Mouse (Mus musculus): ENCODE measurements around the gene Tecta. TPM values are rescaled to one million over a fixed set of nuclear protein-coding genes. Genes with fewer than 3 reads are reported as not detected.

Tecta gene
- total RNA-seq, 2 experiments from 2014 or later = not detected

DNA sequence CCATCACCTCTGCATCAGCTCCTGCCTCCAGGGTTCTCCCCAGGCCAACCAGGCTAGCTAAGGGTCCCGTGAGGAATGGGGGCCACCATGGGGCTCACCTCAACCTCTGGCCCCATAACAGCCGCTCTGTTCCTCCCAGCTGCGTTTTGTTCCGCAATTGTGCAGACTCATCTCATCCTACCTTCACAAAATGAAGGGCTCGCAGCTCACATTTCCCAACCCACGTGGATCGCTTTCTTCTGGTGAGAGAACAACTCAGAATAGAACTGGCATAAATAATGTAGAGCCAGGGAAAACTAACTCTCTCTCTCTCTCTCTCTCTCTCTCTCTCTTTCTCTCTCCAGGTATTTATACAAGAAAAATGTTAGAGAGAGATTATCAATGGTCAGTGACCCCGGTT, 76.5 kb downstream of the Tecta start:
- no peak for ATAC-seq (ENCODE audit: poor library complexity, severe bottlenecking)

DNA sequence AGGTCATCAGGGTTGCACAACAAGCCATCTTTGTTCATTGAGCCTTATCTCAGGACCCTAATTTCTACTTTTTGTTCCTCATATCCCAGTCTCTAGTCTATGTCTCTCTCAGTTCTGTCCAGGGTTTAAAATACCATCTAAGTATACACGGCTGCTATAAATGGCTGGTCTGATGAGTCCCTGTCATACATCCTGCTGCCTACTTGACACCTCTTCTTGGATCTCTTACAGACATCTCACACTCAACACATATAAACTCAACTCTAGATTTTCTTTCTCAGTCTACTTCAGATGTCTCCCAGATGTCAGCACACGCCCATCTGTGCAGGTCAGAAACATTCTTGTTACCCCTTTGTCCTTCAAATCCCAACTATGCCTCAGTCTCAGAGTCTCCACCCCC, 78.3 kb downstream of the Tecta start:
- ATAC-seq (ENCODE audit: poor library complexity, severe bottlenecking) = no peak

DNA sequence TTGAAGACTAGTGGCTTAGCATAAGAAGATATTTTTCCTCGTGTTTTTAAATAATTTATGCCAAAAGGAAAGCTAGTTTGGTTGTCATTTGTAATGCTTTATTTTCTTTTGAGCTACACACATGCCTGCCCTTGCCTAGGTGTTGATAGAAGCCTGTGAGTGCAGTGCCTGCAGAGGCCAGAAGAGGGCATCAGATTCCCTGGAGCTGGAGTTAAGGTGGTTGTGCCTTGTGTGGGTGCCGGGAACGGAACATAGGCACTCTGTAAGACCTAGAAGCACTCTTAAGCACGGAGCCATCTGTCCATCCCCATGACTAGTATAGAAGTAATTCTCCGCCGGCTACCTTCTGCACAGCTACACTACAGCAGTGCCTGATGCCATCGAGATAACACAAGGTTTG, 79.1 kb downstream of the Tecta start:
- no peak for ATAC-seq (ENCODE audit: poor library complexity, severe bottlenecking)

DNA sequence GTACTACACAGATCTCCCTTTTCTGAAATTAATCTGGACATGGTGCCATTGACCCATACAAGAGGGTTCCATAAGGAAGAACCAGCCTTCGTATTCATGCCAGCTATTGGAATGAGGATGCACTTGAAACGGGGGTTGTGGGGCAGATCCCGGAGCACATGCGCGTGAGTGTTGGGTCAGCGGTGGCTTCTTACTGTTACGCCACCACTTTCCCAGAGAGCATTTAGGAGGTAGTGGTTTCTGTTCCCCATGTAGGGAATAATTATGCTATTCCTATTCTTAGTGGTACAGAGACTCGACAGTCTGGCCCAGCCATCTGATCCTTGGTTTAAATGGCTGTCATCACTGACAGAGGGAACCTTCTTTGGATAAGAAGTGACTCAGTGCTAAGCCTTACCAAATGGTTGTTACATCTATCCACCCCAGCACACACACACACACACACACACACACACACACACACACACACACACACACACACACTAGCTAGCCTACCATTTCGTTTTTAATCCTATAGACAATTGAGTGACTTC, 81.2 kb downstream of the Tecta start:
- peak; percentile 25; the same call in 1 of the 2 replicates for ATAC-seq (ENCODE audit: poor library complexity, severe bottlenecking)

DNA sequence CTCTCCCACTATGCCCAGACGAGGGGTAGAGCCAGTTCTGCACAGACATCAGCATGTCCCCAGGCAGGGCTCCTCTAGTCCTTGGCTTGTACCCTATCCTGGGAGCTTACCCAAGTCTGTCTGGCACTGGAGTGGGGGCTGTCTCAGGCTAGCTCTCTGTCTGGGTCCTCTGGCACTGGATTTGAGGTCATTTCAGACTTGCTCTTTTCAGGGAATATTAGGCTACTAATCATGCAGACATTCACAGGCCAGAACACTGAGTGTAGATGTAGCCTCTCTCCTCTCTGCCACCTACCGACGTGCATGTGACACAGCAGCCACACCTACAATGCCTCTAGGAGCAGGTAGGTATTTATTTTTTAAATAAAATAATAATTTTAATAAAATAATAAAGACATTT, 82.4 kb downstream of the Tecta start:
- no peak for ATAC-seq (ENCODE audit: poor library complexity, severe bottlenecking)

DNA sequence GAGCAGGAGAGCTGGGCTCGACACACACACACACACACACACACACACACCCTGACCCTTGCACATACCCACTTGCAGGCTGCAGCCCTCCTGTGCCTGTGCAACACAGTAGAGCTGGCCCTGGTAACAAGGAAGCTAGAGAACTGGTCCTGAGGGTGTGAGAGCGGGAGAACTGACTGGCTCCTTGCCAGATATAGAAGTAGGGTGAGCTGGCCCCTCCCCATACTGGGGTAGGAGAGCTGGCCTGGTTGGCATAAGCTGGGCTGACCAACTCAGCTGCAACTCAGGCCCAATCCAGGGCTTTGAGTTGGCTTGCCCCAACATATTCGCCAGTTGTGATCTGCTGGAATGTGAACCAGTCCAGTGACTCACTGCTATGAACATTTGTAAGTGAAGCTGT, 83.9 kb downstream of the Tecta start:
- no peak for ATAC-seq (ENCODE audit: poor library complexity, severe bottlenecking)

DNA sequence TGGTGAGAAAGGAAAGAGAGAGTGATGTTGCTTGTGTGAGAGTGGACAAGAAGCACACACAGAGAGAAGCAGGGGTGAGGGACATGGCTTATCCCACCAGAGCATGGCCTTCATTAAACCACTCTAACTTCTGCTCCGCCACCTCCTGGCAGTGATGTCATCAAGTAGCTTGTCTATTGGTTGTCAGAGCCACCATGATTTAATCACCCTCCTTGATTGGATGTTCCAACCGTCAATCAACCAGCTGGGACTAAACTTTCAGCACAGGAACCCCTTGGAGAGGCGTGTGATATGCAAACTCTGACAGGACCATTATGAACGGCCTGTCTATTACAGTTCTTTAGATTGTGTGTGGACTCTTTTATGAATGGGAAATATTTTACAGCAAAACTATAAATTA, 84.8 kb downstream of the Tecta start:
- peak; percentile 82 for ATAC-seq (ENCODE audit: poor library complexity, severe bottlenecking)

DNA sequence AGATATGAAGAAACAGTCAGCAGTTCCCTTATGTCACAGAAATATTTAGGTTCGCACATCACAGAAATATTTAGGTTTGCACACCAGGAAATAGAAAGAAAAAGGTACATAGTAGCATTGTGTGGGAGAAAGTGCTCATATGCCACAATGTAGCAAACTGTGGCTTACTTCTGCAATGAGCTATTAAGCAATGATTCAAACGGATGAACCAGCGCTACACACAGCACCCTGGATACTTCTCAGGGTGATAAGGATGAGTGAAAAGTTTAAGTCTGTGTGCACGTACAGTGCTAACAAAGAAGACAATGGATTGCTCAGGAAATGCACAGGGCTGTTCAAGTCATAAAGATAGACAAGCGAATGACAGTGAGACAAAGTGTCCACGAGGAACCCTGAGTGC, 85.3 kb downstream of the Tecta start:
- peak; percentile 79 for ATAC-seq (ENCODE audit: poor library complexity, severe bottlenecking)

DNA sequence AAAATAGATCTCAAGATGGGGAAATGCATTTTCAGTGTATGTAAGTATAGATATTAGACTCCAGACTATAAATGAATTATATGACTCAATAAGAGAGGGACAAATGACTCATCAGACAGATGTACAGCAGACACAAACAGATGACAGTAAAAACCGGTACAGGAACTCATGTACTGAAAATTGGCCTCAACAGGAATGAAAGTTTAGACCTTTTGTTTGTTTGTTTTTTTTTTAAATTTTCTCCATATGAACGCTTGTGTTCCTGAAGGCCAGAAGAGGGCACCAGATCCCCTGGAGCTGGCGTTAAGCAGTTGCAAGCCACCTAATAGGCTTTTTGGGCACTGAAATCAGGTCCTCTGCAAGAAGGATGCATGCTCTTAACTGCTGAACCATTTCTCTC, 85.9 kb downstream of the Tecta start:
- peak; percentile 58 for ATAC-seq (ENCODE audit: poor library complexity, severe bottlenecking)

DNA sequence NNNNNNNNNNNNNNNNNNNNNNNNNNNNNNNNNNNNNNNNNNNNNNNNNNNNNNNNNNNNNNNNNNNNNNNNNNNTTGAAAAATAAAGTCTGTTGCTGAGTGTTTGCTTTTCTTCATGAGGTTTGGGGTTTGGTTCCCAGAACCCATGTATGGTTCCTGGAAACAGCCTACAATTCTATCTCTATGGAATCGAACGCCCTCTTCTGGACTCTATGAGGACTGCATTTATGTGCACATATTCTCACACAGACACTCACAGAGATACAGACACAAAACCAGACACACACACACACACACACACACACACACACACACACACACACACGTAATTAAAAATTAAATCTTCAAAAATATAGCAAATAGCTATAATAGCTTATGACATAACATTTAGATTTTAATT, 88.4 kb downstream of the Tecta start:
- no peak for ATAC-seq (ENCODE audit: poor library complexity, severe bottlenecking)

DNA sequence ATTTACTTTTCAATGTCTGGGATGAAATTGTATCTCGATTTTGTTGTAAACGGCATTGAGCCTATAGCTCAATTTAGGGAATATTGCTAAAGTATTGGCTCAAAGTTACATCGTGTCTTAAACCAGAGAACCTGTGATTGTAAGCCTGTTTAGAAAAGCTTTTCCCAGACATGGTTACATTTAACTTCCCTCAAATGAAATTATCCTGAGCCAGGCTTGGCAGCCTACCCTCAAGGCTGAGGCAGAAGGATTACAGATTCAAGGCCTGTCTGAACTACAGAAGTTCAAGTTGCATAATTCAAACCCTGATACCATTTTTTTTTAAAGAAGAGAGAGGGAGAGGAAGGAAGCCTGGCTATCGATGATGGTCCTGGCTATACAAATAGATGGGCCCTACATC, 95.8 kb downstream of the Tecta start:
- no peak for ATAC-seq (ENCODE audit: poor library complexity, severe bottlenecking)

DNA sequence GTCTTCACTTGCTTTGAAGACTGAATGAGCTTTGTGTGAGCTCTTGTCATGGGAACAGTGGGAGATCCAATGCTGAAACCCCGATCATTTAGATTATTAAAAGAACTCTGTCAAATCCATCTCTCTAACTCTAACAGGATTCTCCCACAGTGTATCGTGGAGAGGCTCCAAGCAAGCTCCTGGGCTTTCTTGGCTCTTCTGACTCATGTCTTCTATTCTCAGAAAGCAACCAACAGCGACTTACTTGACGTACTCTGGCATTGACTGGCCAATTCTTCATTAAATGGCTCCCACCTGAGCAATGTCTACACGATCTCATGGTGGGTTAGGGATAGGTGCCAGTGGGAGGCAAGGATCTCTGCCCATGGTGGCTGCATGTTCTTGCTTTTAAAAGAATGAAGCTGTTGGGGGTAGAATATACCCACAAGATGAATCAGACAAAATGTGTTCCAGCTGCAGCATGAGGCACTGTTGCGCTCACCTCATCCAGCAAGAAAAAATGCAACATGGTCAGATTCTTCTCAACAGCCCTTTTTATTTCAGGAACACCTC, 98.6 kb downstream of the Tecta start:
- ATAC-seq (ENCODE audit: poor library complexity, severe bottlenecking) = no peak

DNA sequence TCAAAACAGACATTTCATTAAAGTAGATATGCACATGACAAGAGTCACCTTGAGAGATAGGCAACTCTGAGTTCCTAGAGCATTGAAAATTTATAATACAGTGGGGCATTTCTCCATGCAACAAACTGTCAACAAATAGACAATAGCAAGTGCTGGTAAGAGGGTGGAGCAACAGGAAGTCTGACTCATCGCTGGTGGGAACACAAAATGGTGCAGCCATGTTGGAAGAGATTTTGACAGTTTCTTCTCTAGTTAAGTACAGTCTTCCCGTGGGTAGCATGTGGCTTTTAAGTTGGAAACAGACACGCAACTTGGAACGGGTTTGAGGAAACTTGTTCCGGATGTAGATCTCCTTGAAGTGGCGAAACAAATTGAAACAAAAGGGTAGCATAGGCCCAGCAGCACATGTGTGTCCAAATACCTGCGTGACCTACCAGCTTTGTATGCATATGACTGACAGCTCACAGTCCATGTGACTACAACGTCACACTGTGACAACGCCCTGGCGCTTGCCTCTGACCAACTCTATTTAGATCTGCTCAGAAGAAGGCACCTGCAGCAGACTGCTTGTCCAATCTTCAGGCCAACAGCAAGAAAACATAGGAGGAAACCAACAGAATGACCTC, 103.3 kb downstream of the Tecta start:
- peak; percentile 89 for ATAC-seq (ENCODE audit: poor library complexity, severe bottlenecking)

DNA sequence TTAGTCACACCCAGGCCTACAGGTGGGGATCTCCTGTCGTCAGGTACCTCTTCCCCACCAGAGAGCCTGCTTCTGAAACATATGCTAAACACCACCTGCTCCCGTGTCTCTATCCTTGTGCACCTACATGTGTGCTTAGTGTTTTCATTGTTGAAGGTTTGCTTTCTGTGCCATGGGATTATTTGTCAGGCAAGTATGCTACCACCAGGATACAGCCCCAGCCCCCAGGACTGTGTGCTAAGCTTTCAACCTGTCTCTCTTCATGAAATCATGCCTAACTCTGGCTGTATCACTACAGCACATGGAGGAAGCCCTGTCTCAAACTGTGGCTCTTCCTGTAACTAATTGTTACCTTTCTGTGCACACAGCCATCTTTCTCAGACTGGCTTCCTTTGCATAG, 105.6 kb downstream of the Tecta start:
- no peak for ATAC-seq (ENCODE audit: poor library complexity, severe bottlenecking)

DNA sequence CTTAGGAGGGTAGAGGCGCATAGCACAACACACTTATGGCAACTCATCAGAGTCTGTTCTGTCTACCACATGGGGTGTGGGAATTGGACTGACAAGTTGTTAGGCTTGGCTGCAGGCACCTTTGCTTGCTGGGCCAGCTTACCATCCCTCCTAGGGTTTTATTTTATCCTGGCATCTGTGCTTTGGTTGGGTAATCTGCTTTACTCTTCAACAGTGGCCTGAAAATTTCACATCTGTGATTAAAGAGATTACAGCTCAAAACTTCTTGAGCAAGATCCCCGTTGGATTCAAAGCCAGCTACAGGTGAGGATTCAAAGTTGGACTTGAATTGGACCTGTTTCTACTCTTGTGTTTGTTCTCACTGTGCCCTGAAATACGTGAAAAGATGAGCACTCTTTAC, 106.1 kb downstream of the Tecta start:
- ATAC-seq (ENCODE audit: poor library complexity, severe bottlenecking) = no peak

DNA sequence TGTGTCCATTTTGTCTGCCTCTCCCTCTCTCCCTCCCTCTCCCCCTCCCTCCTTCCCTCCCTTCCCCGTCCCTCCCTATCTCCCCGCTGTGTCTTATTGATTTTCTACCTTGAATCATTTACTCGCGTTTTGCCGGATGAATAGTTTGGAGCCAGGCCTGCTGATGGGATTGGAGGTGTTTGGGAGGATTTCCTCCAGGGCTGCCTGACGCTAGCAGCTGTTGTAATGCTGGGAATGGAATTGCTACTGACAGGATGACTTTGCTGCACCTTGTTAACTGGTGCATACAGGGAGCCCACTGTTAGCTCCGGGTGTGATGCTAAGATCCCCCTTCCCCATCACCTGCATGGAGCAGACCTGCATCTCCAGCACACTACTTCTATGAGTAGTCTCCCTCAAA, 106.7 kb downstream of the Tecta start:
- ATAC-seq (ENCODE audit: poor library complexity, severe bottlenecking) = no peak

DNA sequence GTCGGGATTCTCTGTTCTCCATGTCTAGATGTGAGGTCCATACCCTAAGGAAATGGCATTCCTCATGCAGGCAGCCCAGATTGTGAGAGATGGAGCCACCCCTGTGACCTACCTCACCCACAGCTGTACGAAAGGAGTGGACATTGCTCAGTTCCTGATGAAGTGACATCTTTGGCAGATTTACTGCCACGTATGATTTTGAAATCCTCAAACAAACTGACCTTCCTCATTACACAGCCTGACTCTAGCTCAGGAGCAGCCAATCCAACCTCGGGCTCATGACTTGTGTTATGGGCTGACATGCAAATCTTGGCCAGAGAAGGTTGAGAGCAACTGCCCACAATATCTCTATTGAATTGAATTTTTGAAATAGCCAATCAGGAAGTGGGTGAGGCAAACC, 120.1 kb downstream of the Tecta start:
- peak; percentile 77 for ATAC-seq (ENCODE audit: poor library complexity, severe bottlenecking)

Other genes with a start within 250 kb of the Tecta start
- gene Sc5d, start 135.7 kb downstream of the Tecta start, total RNA-seq (2015) = 25.7 and 27.8 TPM in 2 replicates
- gene Sc5d, start 135.7 kb downstream of the Tecta start, total RNA-seq (2017) = 41.6 and 58.6 TPM in 2 replicates
- gene Tbcel, start 107.9 kb upstream of the Tecta start, total RNA-seq (2015) = 10.1 and 10.5 TPM in 2 replicates
- gene Tbcel, start 107.9 kb upstream of the Tecta start, total RNA-seq (2017) = 13.2 and 15.0 TPM in 2 replicates

Measured in megakaryocyte, adult 5-6 weeks (primary cell).